Mouse (Mus musculus): ENCODE data around the gene Nelfcd.

DNA sequence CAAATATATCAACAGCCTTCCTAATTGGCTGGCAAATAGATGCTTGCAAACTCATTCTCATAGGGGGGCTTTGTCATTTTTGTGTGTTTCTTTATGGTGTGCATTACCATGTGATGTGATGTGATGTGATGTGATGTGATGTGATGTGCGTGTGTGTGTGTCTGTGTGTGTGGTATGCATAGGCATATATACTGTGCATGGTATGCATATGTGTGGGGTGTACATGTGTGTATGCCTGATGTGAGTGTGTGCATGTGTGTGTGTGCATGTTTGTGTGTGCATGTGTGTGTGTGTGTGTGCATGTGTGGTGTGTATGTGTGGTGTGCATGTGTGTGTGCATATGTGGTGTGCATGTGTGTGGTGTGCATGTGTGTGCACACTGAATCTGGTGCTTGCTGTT, 18.5 kb upstream of the Nelfcd start:
- TF ChIP-seq CTCF (IDR thresholded peaks at IDR 0.05; ENCODE audit: low read depth, low read length): no peak
- TF ChIP-seq GATA1 (IDR thresholded peaks at IDR 0.05; ENCODE audit: borderline replicate concordance, low read length): no peak
- no peak for TF ChIP-seq TAL1 (conservative IDR thresholded peaks at IDR 0.05; ENCODE audit: low read depth, low read length)
